Mouse (Mus musculus): ENCODE measurements around the gene Lrrc57. TPM values are rescaled to one million over a fixed set of nuclear protein-coding genes. Genes with fewer than 3 reads are reported as not detected.
"Not testable (repeated sequence)": the region's sequence is repeated elsewhere in the genome, so short reads cannot be mapped to it uniquely, and the experiment has no call there.

The Lrrc57 gene
- polyA plus RNA-seq, 1 experiment, result 27.3 TPM

- Histone ChIP-seq H3K27ac (ENCODE audit: insufficient read depth, low read length) (peak overlapping the region; percentile 49), H3K4me1 (ENCODE audit: control insufficient read depth, insufficient read depth, low read length) (no peaks in the 10 kb centered on the region; the same call in 1 of the 2 replicates), H3K27me3 (ENCODE audit: control insufficient read depth, insufficient read depth, low read length) (no peaks in the 10 kb centered on the region), H3K4me3 (replicated peaks; ENCODE audit: insufficient read depth, low read depth, low read length) (peak overlapping the region; percentile 95)
- DNase-seq, result no peak
- TF ChIP-seq POLR2A (IDR thresholded peaks at IDR 0.05; ENCODE audit: borderline replicate concordance, insufficient read depth, low read length) (no peak), CTCF (IDR thresholded peaks at IDR 0.05; ENCODE audit: borderline replicate concordance, insufficient read depth, low read depth, low read length) (no peak)
- under 1% methylated on average over 22 of the region's 22 CpGs for WGBS
Observed at GRCm38 (mm10) chr2:120567798-120568320, 41.5 kb downstream of the Lrrc57 start.

GRCm38 (mm10) chr2:120566886-120567797 lies 42.2 kb downstream of the Lrrc57 start, which contains the start of gene Snap23:
TSS of gene Snap23 (plus strand) at chr2:120567671.
- H3K4me1 ChIP-seq (ENCODE audit: control insufficient read depth, insufficient read depth, low read length), result no peaks in the 10 kb centered on the region; the same call in 1 of the 2 replicates
- H3K27me3 ChIP-seq (ENCODE audit: control insufficient read depth, insufficient read depth, low read length), result no peaks in the 10 kb centered on the region
- WGBS, result 1% methylated on average over 42 of the region's 42 CpGs
- peak within 1 kb of the TSS; percentile 49 for H3K27ac ChIP-seq (ENCODE audit: insufficient read depth, low read length)
- peak; percentile 97 to 98 for DNase-seq
- H3K4me3 ChIP-seq (replicated peaks; ENCODE audit: insufficient read depth, low read depth, low read length), result peak within 1 kb of the TSS; percentile 95
- TF ChIP-seq CTCF (IDR thresholded peaks at IDR 0.05; ENCODE audit: borderline replicate concordance, insufficient read depth, low read depth, low read length) (no peak), POLR2A (IDR thresholded peaks at IDR 0.05; ENCODE audit: borderline replicate concordance, insufficient read depth, low read length) (peak; percentile 72; the same call in 1 of the 2 replicates)

GRCm38 (mm10) chr2:120565363-120565762 lies 44.0 kb downstream of the Lrrc57 start:
- Histone ChIP-seq H3K27ac (ENCODE audit: insufficient read depth, low read length) (no peak overlapping the region), H3K4me3 (replicated peaks; ENCODE audit: insufficient read depth, low read depth, low read length) (no peak overlapping the region), H3K4me1 (ENCODE audit: control insufficient read depth, insufficient read depth, low read length) (no peaks in the 10 kb centered on the region; the same call in 1 of the 2 replicates), H3K27me3 (ENCODE audit: control insufficient read depth, insufficient read depth, low read length) (no peaks in the 10 kb centered on the region)
- no peak for DNase-seq
- 85% methylated on average over 2 of the region's 2 CpGs for WGBS
- TF ChIP-seq CTCF (IDR thresholded peaks at IDR 0.05; ENCODE audit: borderline replicate concordance, insufficient read depth, low read depth, low read length) (no peak), POLR2A (IDR thresholded peaks at IDR 0.05; ENCODE audit: borderline replicate concordance, insufficient read depth, low read length) (no peak)

GRCm38 (mm10) chr2:120564548-120565188 lies 44.7 kb downstream of the Lrrc57 start:
- H3K4me1 ChIP-seq (ENCODE audit: control insufficient read depth, insufficient read depth, low read length); DNase-seq; H3K27ac ChIP-seq (ENCODE audit: insufficient read depth, low read length); H3K27me3 ChIP-seq (ENCODE audit: control insufficient read depth, insufficient read depth, low read length); H3K4me3 ChIP-seq (replicated peaks; ENCODE audit: insufficient read depth, low read depth, low read length): not testable (repeated sequence)
- 90% methylated on average over 4 of the region's 4 CpGs for WGBS

GRCm38 (mm10) chr2:120563235-120563990 lies 45.9 kb downstream of the Lrrc57 start, which contains the start of gene Zfp106:
TSS of gene Zfp106 (minus strand) at chr2:120563843.
- whole genome bisulfite sequencing, result under 1% methylated on average over 50 of the region's 50 CpGs

GRCm38 (mm10) chr2:120562859-120563234 lies 46.5 kb downstream of the Lrrc57 start:
- Histone ChIP-seq H3K27me3 (ENCODE audit: control insufficient read depth, insufficient read depth, low read length) (no peaks in the 10 kb centered on the region), H3K27ac (ENCODE audit: insufficient read depth, low read length) (no peak overlapping the region), H3K4me3 (replicated peaks; ENCODE audit: insufficient read depth, low read depth, low read length) (peak overlapping the region; percentile 95), H3K4me1 (ENCODE audit: control insufficient read depth, insufficient read depth, low read length) (no peaks in the 10 kb centered on the region)
- TF ChIP-seq CTCF (IDR thresholded peaks at IDR 0.05; ENCODE audit: borderline replicate concordance, insufficient read depth, low read depth, low read length) (no peak), POLR2A (IDR thresholded peaks at IDR 0.05; ENCODE audit: borderline replicate concordance, insufficient read depth, low read length) (no peak)
- no peak for DNase-seq
- 15% methylated on average over 9 of the region's 9 CpGs for WGBS

More at GRCm38 (mm10) chr2:120563235-120563990, 45.9 kb downstream of the Lrrc57 start, which contains the start of gene Zfp106:
- H3K4me1 ChIP-seq (ENCODE audit: control insufficient read depth, insufficient read depth, low read length), result no peaks in the 10 kb centered on the region; the same call in 1 of the 2 replicates
- TF ChIP-seq POLR2A (IDR thresholded peaks at IDR 0.05; ENCODE audit: borderline replicate concordance, insufficient read depth, low read length) (peak; percentile 65), CTCF (IDR thresholded peaks at IDR 0.05; ENCODE audit: borderline replicate concordance, insufficient read depth, low read depth, low read length) (no peak)
- DNase-seq, result peak; percentile 89 to 91
- H3K27ac ChIP-seq (ENCODE audit: insufficient read depth, low read length), result peak within 1 kb of the TSS; percentile 87
- no peaks in the 10 kb centered on the region for H3K27me3 ChIP-seq (ENCODE audit: control insufficient read depth, insufficient read depth, low read length)
- H3K4me3 ChIP-seq (replicated peaks; ENCODE audit: insufficient read depth, low read depth, low read length), result peak within 1 kb of the TSS; percentile 95

GRCm38 (mm10) chr2:120561524-120561923 lies 47.8 kb downstream of the Lrrc57 start:
- TF ChIP-seq POLR2A (IDR thresholded peaks at IDR 0.05; ENCODE audit: borderline replicate concordance, insufficient read depth, low read length) (no peak), CTCF (IDR thresholded peaks at IDR 0.05; ENCODE audit: borderline replicate concordance, insufficient read depth, low read depth, low read length) (no peak)
- Histone ChIP-seq H3K4me1 (ENCODE audit: control insufficient read depth, insufficient read depth, low read length) (no peaks in the 10 kb centered on the region), H3K27ac (ENCODE audit: insufficient read depth, low read length) (no peak overlapping the region), H3K4me3 (replicated peaks; ENCODE audit: insufficient read depth, low read depth, low read length) (no peak overlapping the region), H3K27me3 (ENCODE audit: control insufficient read depth, insufficient read depth, low read length) (no peaks in the 10 kb centered on the region)
- WGBS, result 83% methylated on average over 1 of the region's 1 CpGs
- DNase-seq, result no peak

Measured in cerebellum, adult 2 months (tissue).